Mouse (Mus musculus) hindbrain, embryonic 16.5 days (tissue): Measurements from ENCODE around the gene Wdr17. TPM values are rescaled to one million over a fixed set of nuclear protein-coding genes. Genes with fewer than 3 reads are reported as not detected.

Experiments used
- ATAC-seq: fragments of 200-750 bp; cut with Nextera tagmentation; 2 replicates; pipeline ENCODE4 v1.8.0; 2017; ENCODE audit warnings: moderate TSS enrichment, moderate library complexity
- H3K27ac ChIP-seq: fragments of 300-500 bp; sonication (generic); 2 replicates; pipeline ENCODE4 v1.5.1; 2014; ENCODE audit warnings: low read depth, mild to moderate bottlenecking, control low read depth, low read length, moderate library complexity
- H3K27me3 ChIP-seq: fragments of 300-500 bp; sonication (generic); replicated peaks from 2 replicates; pipeline ENCODE4 v1.6.1; 2014; ENCODE audit warnings: low read length; ENCODE audit not compliant: control insufficient read depth, insufficient read depth
- H3K36me3 ChIP-seq: fragments of 300-500 bp; sonication (generic); 2 replicates; pipeline ENCODE4 v1.6.1; 2014; ENCODE audit warnings: mild to moderate bottlenecking, low read length, moderate library complexity, mixed read lengths; ENCODE audit not compliant: control insufficient read depth, insufficient read depth
- H3K4me1 ChIP-seq: fragments of 300-500 bp; sonication (generic); 2 replicates; pipeline ENCODE4 v1.6.1; 2014; ENCODE audit warnings: low read depth, low read length; ENCODE audit not compliant: control insufficient read depth, insufficient read depth
- H3K4me2 ChIP-seq: fragments of 300-500 bp; sonication (generic); 2 replicates; pipeline ENCODE4 v1.6.1; 2014; ENCODE audit warnings: mild to moderate bottlenecking, low read length, control low read depth, moderate library complexity
- H3K4me3 ChIP-seq: fragments of 300-500 bp; sonication (generic); 2 replicates; pipeline ENCODE4 v1.5.1; 2014; ENCODE audit warnings: mild to moderate bottlenecking, low read length, control low read depth, moderate library complexity
- H3K9ac ChIP-seq: fragments of 300-500 bp; sonication (generic); 2 replicates; pipeline ENCODE4 v1.6.1; 2014; ENCODE audit warnings: low read depth, mild to moderate bottlenecking, control low read depth, low read length, moderate library complexity
- H3K9me3 ChIP-seq: fragments of 300-500 bp; sonication (generic); 2 replicates; pipeline ENCODE4 v1.6.1; 2014; ENCODE audit warnings: mild to moderate bottlenecking, low read length, moderate library complexity; ENCODE audit not compliant: control insufficient read depth
- WGBS: fragments of 180-500 bp; shearing (Covaris S2); extraction: QIAGEN DNeasy Blood & Tissue Kit; methylation state at CpG from one replicate; pipeline ENCODE4 v1.1.7; 2014; 5-methylcytosine and 5-hydroxymethylcytosine counted together
- polyA plus RNA-seq: library from polyadenylated mRNA; unstranded; fragments of >200 nt; fragmentation: Nextera tagmentation; extraction: Ambion mirVana; gene quantifications from 2 replicates; pipeline ENCODE4 v1.2.1, GENCODE M21; 2015

The Wdr17 gene
- polyA plus RNA-seq, 1 experiment from 2014 or later = 13.9 TPM

- H3K27me3 ChIP-seq = no peaks in the 10 kb centered on the region
- no peak overlapping the region for H3K4me3 ChIP-seq
- no peaks in the 10 kb centered on the region for H3K9me3 ChIP-seq
- no peak overlapping the region for H3K4me2 ChIP-seq
- no peaks in the 10 kb centered on the region for H3K4me1 ChIP-seq
- H3K36me3 ChIP-seq = no peaks in the 10 kb centered on the region
- H3K9ac ChIP-seq = no peak overlapping the region
- 49% methylated on average over 6 of the region's 6 CpGs for WGBS
- ATAC-seq = no peak
- no peak overlapping the region for H3K27ac ChIP-seq
These were observed 78.8 kb downstream of the Wdr17 start for GRCm38 (mm10) chr8:54808217-54808616.

GRCm38 (mm10) chr8:54806173-54806572 is 80.8 kb downstream of the Wdr17 start:
- Histone ChIP-seq H3K27me3 (no peaks in the 10 kb centered on the region), H3K36me3 (no peaks in the 10 kb centered on the region), H3K4me2 (no peak overlapping the region), H3K4me1 (no peaks in the 10 kb centered on the region), H3K9ac (no peak overlapping the region), H3K9me3 (no peaks in the 10 kb centered on the region), H3K27ac (no peak overlapping the region), H3K4me3 (no peak overlapping the region)
- WGBS = 71% methylated on average over 6 of the region's 6 CpGs
- peak; percentile 68 for ATAC-seq

- Histone ChIP-seq H3K36me3 (no peaks in the 10 kb centered on the region), H3K27ac (no peak overlapping the region), H3K4me2 (no peak overlapping the region), H3K27me3 (no peaks in the 10 kb centered on the region), H3K4me1 (no peaks in the 10 kb centered on the region), H3K9me3 (no peaks in the 10 kb centered on the region), H3K4me3 (no peak overlapping the region), H3K9ac (no peak overlapping the region)
- no peak for ATAC-seq
- 73% methylated on average over 2 of the region's 2 CpGs for WGBS
These were observed 94.3 kb downstream of the Wdr17 start for GRCm38 (mm10) chr8:54792699-54793061.

GRCm38 (mm10) chr8:54791858-54792698 is 94.9 kb downstream of the Wdr17 start:
- Histone ChIP-seq H3K4me2 (no peak overlapping the region), H3K9me3 (no peaks in the 10 kb centered on the region), H3K27ac (no peak overlapping the region), H3K27me3 (no peaks in the 10 kb centered on the region), H3K9ac (no peak overlapping the region), H3K4me3 (no peak overlapping the region), H3K4me1 (no peaks in the 10 kb centered on the region), H3K36me3 (no peaks in the 10 kb centered on the region)
- peak; percentile 80 for ATAC-seq
- 61% methylated on average over 2 of the region's 2 CpGs for WGBS

- peak overlapping the region; percentile 60 for H3K9ac ChIP-seq
These were observed 106.6 kb downstream of the Wdr17 start for GRCm38 (mm10) chr8:54780134-54780942.

GRCm38 (mm10) chr8:54779317-54780133 is 107.5 kb downstream of the Wdr17 start:
- ATAC-seq = peak; percentile 69
- H3K9ac ChIP-seq = peak overlapping the region; percentile 60
- H3K27me3 ChIP-seq = no peaks in the 10 kb centered on the region
- H3K9me3 ChIP-seq = no peaks in the 10 kb centered on the region
- peak overlapping the region; percentile 96 for H3K4me2 ChIP-seq
- H3K4me1 ChIP-seq = peaks cover 12% of the 10 kb centered on the region
- 0% methylated on average over 23 of the region's 23 CpGs for WGBS
- no peaks in the 10 kb centered on the region for H3K36me3 ChIP-seq
- H3K4me3 ChIP-seq = peak overlapping the region; percentile 49
- H3K27ac ChIP-seq = peak overlapping the region; percentile 77

More at GRCm38 (mm10) chr8:54780134-54780942, 106.6 kb downstream of the Wdr17 start:
- H3K27ac ChIP-seq = peak overlapping the region; percentile 77
- H3K4me2 ChIP-seq = peak overlapping the region; percentile 96
- H3K4me1 ChIP-seq = peaks cover 12% of the 10 kb centered on the region
- no peaks in the 10 kb centered on the region for H3K36me3 ChIP-seq
- H3K4me3 ChIP-seq = peak overlapping the region; percentile 49
- peak; percentile 94 for ATAC-seq
- no peaks in the 10 kb centered on the region for H3K27me3 ChIP-seq
- H3K9me3 ChIP-seq = no peaks in the 10 kb centered on the region
- WGBS = 8% methylated on average over 16 of the region's 16 CpGs

- Histone ChIP-seq H3K27me3 (no peaks in the 10 kb centered on the region), H3K4me1 (peaks cover 12% of the 10 kb centered on the region), H3K27ac (no peak overlapping the region), H3K9me3 (no peaks in the 10 kb centered on the region), H3K36me3 (no peaks in the 10 kb centered on the region), H3K4me2 (no peak overlapping the region), H3K4me3 (no peak overlapping the region), H3K9ac (no peak overlapping the region)
- ATAC-seq = no peak
These were observed 110.0 kb downstream of the Wdr17 start for GRCm38 (mm10) chr8:54777012-54777411.

- H3K4me3 ChIP-seq = no peak overlapping the region
- H3K4me1 ChIP-seq = peaks cover 12% of the 10 kb centered on the region
- no peaks in the 10 kb centered on the region for H3K27me3 ChIP-seq
- no peak overlapping the region for H3K9ac ChIP-seq
- no peaks in the 10 kb centered on the region for H3K36me3 ChIP-seq
- no peak overlapping the region for H3K4me2 ChIP-seq
- H3K9me3 ChIP-seq = no peaks in the 10 kb centered on the region
- H3K27ac ChIP-seq = no peak overlapping the region
- no peak for ATAC-seq
These were observed 110.7 kb downstream of the Wdr17 start for GRCm38 (mm10) chr8:54776241-54776640.

GRCm38 (mm10) chr8:54757646-54758045 is 129.3 kb downstream of the Wdr17 start:
- WGBS = 95% methylated on average over 1 of the region's 1 CpGs
- Histone ChIP-seq H3K27ac (no peak overlapping the region), H3K36me3 (no peaks in the 10 kb centered on the region), H3K4me2 (no peak overlapping the region), H3K9me3 (no peaks in the 10 kb centered on the region), H3K4me1 (no peaks in the 10 kb centered on the region), H3K4me3 (no peak overlapping the region), H3K27me3 (no peaks in the 10 kb centered on the region), H3K9ac (no peak overlapping the region)
- ATAC-seq = no peak
